Mouse (Mus musculus): Measurements from ENCODE around the gene Satl1. TPM values are rescaled to one million over a fixed set of nuclear protein-coding genes. Genes with fewer than 3 reads are reported as not detected.
"Not testable (repeated sequence)": the region's sequence is repeated elsewhere in the genome, so short reads cannot be mapped to it uniquely, and the experiment has no call there.

Satl1 gene
- polyA plus RNA-seq (2014; fragmentation: Nextera tagmentation; extraction: Ambion mirVana): not detected in 2 replicates

GRCm38 (mm10) chrX:112406679-112407078, at the start of gene Satl1:
Gene Satl1 (minus strand): TSS chrX:112406779.
- Histone ChIP-seq H3K36me3 (ENCODE audit: control insufficient read depth, insufficient read depth, low read length) (no peaks in the 10 kb centered on the region), H3K9ac (replicated peaks; ENCODE audit: low read depth, low read length) (no peak within 1 kb of the TSS), H3K9me3 (ENCODE audit: control insufficient read depth, low read depth, low read length) (no peaks in the 10 kb centered on the region), H3K4me2 (replicated peaks; ENCODE audit: low read depth, low read length) (no peak within 1 kb of the TSS), H3K27ac (ENCODE audit: low read length) (no peak within 1 kb of the TSS), H3K27me3 (ENCODE audit: control insufficient read depth, insufficient read depth, low read length) (no peaks in the 10 kb centered on the region), H3K4me1 (ENCODE audit: control insufficient read depth, insufficient read depth, low read length) (no peaks in the 10 kb centered on the region), H3K4me3 (ENCODE audit: low read depth, low read length) (no peak within 1 kb of the TSS)
- ATAC-seq (ENCODE audit: insufficient number of reproducible peaks, insufficient read depth, low FRiP score, low read depth): no peak
- WGBS: 86% methylated on average over 3 of the region's 3 CpGs

GRCm38 (mm10) chrX:112438064-112438463, 31.5 kb upstream of the Satl1 start:
- H3K9me3 ChIP-seq (ENCODE audit: control insufficient read depth, low read depth, low read length): no peaks in the 10 kb centered on the region
- WGBS: 78% methylated on average over 2 of the region's 2 CpGs
- H3K4me2 ChIP-seq (replicated peaks; ENCODE audit: low read depth, low read length): no peak overlapping the region
- no peaks in the 10 kb centered on the region for H3K36me3 ChIP-seq (ENCODE audit: control insufficient read depth, insufficient read depth, low read length)
- no peak for ATAC-seq (ENCODE audit: insufficient number of reproducible peaks, insufficient read depth, low FRiP score, low read depth)
- H3K9ac ChIP-seq (replicated peaks; ENCODE audit: low read depth, low read length): no peak overlapping the region
- no peak overlapping the region for H3K27ac ChIP-seq (ENCODE audit: low read length)
- H3K4me1 ChIP-seq (ENCODE audit: control insufficient read depth, insufficient read depth, low read length): no peaks in the 10 kb centered on the region
- H3K4me3 ChIP-seq (ENCODE audit: low read depth, low read length): no peak overlapping the region
- no peaks in the 10 kb centered on the region for H3K27me3 ChIP-seq (ENCODE audit: control insufficient read depth, insufficient read depth, low read length)

GRCm38 (mm10) chrX:112437580-112437979, 31.0 kb upstream of the Satl1 start:
- H3K4me1 ChIP-seq (ENCODE audit: control insufficient read depth, insufficient read depth, low read length): no peaks in the 10 kb centered on the region
- H3K27ac ChIP-seq (ENCODE audit: low read length): no peak overlapping the region
- no peak for ATAC-seq (ENCODE audit: insufficient number of reproducible peaks, insufficient read depth, low FRiP score, low read depth)
- 67% methylated on average over 1 of the region's 1 CpGs for WGBS
- H3K27me3 ChIP-seq (ENCODE audit: control insufficient read depth, insufficient read depth, low read length): no peaks in the 10 kb centered on the region
- H3K4me3 ChIP-seq (ENCODE audit: low read depth, low read length): no peak overlapping the region
- no peaks in the 10 kb centered on the region for H3K9me3 ChIP-seq (ENCODE audit: control insufficient read depth, low read depth, low read length)
- H3K4me2 ChIP-seq (replicated peaks; ENCODE audit: low read depth, low read length): no peak overlapping the region
- H3K36me3 ChIP-seq (ENCODE audit: control insufficient read depth, insufficient read depth, low read length): no peaks in the 10 kb centered on the region
- no peak overlapping the region for H3K9ac ChIP-seq (replicated peaks; ENCODE audit: low read depth, low read length)

- H3K4me2 ChIP-seq (replicated peaks; ENCODE audit: low read depth, low read length); H3K4me1 ChIP-seq (ENCODE audit: control insufficient read depth, insufficient read depth, low read length); H3K9me3 ChIP-seq (ENCODE audit: control insufficient read depth, low read depth, low read length); H3K4me3 ChIP-seq (ENCODE audit: low read depth, low read length); H3K9ac ChIP-seq (replicated peaks; ENCODE audit: low read depth, low read length); H3K36me3 ChIP-seq (ENCODE audit: control insufficient read depth, insufficient read depth, low read length); H3K27ac ChIP-seq (ENCODE audit: low read length); H3K27me3 ChIP-seq (ENCODE audit: control insufficient read depth, insufficient read depth, low read length); ATAC-seq (ENCODE audit: insufficient number of reproducible peaks, insufficient read depth, low FRiP score, low read depth): not testable (repeated sequence)
- 29% methylated on average over 2 of the region's 2 CpGs for WGBS
Observed at GRCm38 (mm10) chrX:112422998-112423397, 16.4 kb upstream of the Satl1 start.

- Histone ChIP-seq H3K27me3 (ENCODE audit: control insufficient read depth, insufficient read depth, low read length) (no peaks in the 10 kb centered on the region), H3K27ac (ENCODE audit: low read length) (no peak overlapping the region), H3K4me1 (ENCODE audit: control insufficient read depth, insufficient read depth, low read length) (no peaks in the 10 kb centered on the region), H3K4me3 (ENCODE audit: low read depth, low read length) (no peak overlapping the region), H3K9me3 (ENCODE audit: control insufficient read depth, low read depth, low read length) (no peaks in the 10 kb centered on the region), H3K9ac (replicated peaks; ENCODE audit: low read depth, low read length) (no peak overlapping the region), H3K36me3 (ENCODE audit: control insufficient read depth, insufficient read depth, low read length) (no peaks in the 10 kb centered on the region), H3K4me2 (replicated peaks; ENCODE audit: low read depth, low read length) (no peak overlapping the region)
- WGBS: 58% methylated on average over 2 of the region's 2 CpGs
- ATAC-seq (ENCODE audit: insufficient number of reproducible peaks, insufficient read depth, low FRiP score, low read depth): no peak
Observed at GRCm38 (mm10) chrX:112412309-112412708, 5.7 kb upstream of the Satl1 start.

GRCm38 (mm10) chrX:112370577-112371410, 35.8 kb downstream of the Satl1 start:
- H3K4me1 ChIP-seq (ENCODE audit: control insufficient read depth, insufficient read depth, low read length); H3K27me3 ChIP-seq (ENCODE audit: control insufficient read depth, insufficient read depth, low read length); H3K27ac ChIP-seq (ENCODE audit: low read length); H3K36me3 ChIP-seq (ENCODE audit: control insufficient read depth, insufficient read depth, low read length); H3K9ac ChIP-seq (replicated peaks; ENCODE audit: low read depth, low read length); H3K9me3 ChIP-seq (ENCODE audit: control insufficient read depth, low read depth, low read length); H3K4me3 ChIP-seq (ENCODE audit: low read depth, low read length); H3K4me2 ChIP-seq (replicated peaks; ENCODE audit: low read depth, low read length): not testable (repeated sequence)
- peak; percentile 98 for ATAC-seq (ENCODE audit: insufficient number of reproducible peaks, insufficient read depth, low FRiP score, low read depth)
- 82% methylated on average over 5 of the region's 5 CpGs for WGBS

- Histone ChIP-seq H3K9ac (replicated peaks; ENCODE audit: low read depth, low read length) (no peak overlapping the region), H3K4me2 (replicated peaks; ENCODE audit: low read depth, low read length) (no peak overlapping the region), H3K4me1 (ENCODE audit: control insufficient read depth, insufficient read depth, low read length) (no peaks in the 10 kb centered on the region), H3K9me3 (ENCODE audit: control insufficient read depth, low read depth, low read length) (0 out of 2 replicates have a peak, but pooled peaks cover 4% of the 10 kb centered on the region), H3K36me3 (ENCODE audit: control insufficient read depth, insufficient read depth, low read length) (no peaks in the 10 kb centered on the region), H3K27me3 (ENCODE audit: control insufficient read depth, insufficient read depth, low read length) (no peaks in the 10 kb centered on the region), H3K27ac (ENCODE audit: low read length) (no peak overlapping the region), H3K4me3 (ENCODE audit: low read depth, low read length) (no peak overlapping the region)
- WGBS: 44% methylated on average over 4 of the region's 4 CpGs
- no peak for ATAC-seq (ENCODE audit: insufficient number of reproducible peaks, insufficient read depth, low FRiP score, low read depth)
Observed at GRCm38 (mm10) chrX:112368426-112368825, 38.2 kb downstream of the Satl1 start.

- ATAC-seq (ENCODE audit: insufficient number of reproducible peaks, insufficient read depth, low FRiP score, low read depth): no peak
- H3K4me3 ChIP-seq (ENCODE audit: low read depth, low read length): no peak overlapping the region
- H3K9ac ChIP-seq (replicated peaks; ENCODE audit: low read depth, low read length): no peak overlapping the region
- H3K9me3 ChIP-seq (ENCODE audit: control insufficient read depth, low read depth, low read length): no peaks in the 10 kb centered on the region
- H3K36me3 ChIP-seq (ENCODE audit: control insufficient read depth, insufficient read depth, low read length): no peaks in the 10 kb centered on the region
- H3K4me1 ChIP-seq (ENCODE audit: control insufficient read depth, insufficient read depth, low read length): no peaks in the 10 kb centered on the region
- no peak overlapping the region for H3K27ac ChIP-seq (ENCODE audit: low read length)
- 43% methylated on average over 3 of the region's 3 CpGs for WGBS
- no peaks in the 10 kb centered on the region for H3K27me3 ChIP-seq (ENCODE audit: control insufficient read depth, insufficient read depth, low read length)
- no peak overlapping the region for H3K4me2 ChIP-seq (replicated peaks; ENCODE audit: low read depth, low read length)
Observed at GRCm38 (mm10) chrX:112348395-112348791, 58.2 kb downstream of the Satl1 start.

Measured in stomach, embryonic 14.5 days (tissue).